Mouse (Mus musculus): ENCODE measurements around the gene Rpl36-ps4.
"Not testable (repeated sequence)": the region's sequence is repeated elsewhere in the genome, so short reads cannot be mapped to it uniquely, and the experiment has no call there.

Rpl36-ps4 gene

DNA sequence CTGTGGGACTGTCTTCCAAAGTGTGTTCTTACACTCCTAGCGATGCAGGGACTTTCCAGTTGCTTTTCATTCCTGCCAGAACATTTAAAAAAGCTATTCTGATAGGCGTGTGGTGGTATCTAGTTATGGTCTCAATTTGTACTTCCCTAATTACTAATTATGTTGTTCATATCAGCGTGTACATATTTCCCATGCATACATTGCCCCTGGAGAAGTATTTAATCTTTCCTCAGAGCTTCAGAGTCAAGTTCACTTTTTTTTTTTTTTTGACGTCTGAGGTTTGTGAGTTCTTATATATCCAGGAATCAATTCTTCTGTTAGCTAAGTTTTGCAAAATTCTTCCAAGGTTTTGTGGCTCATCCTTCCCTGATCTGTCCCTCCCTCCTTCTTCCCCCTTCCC, 15.4 kb downstream of the Rpl36-ps4 start:
- DNase-seq (ENCODE audit: low read depth, low spot score): no peak

DNA sequence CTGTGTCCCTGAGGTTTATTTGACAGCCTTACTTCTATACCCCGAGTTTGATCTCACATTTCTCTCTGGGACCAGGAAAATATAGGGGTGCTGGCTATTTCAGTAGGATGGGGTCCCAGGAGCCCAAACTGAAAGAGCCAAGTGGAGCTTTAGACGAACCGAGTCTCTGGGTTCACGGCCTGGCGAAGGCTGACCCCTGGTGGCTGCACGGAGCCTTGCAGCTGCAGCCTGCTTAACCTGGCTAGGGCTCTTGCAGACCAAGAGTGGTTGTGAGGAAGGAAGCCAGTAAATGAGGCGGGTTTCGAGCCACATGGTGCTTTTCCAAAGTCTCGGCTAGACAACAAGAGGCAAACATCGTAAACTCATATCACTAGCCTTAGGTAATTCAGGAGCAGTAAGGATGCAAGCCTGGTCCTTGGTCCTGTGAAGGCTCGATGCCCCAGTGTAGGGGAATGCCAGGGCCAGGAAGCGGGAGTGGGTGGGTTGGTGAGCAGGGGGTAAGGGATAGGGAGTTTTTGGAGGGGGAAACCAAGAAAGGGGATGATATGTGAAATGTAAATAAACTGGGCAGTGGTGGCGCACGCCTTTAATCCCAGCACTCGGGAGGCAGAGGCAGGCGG, 28.3 kb downstream of the Rpl36-ps4 start:
- peak; percentile 48 for DNase-seq (ENCODE audit: low read depth, low spot score)

DNA sequence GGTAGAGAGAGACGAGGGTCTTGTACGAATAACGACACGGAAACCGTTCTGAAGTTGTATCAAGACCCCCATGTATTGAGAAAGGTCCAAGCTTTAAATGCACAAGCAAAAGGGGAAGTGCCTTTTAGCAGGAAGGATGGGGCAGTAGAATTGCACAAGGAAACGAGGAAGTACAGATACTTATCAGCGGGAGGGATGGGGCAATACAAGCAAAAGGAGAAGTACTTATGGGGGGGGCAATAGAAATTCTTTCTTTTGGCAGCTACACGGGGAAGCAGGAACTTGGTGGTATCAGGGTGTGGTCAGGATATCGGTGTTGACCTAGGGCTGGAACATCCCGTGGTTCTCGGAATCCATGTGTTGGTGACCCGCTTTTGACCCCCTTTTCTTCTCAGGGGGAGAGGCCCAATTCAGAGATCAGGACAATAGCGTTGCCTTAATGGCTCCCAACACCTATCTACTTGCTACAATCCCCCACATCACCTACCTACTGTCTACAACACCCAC, 33.9 kb downstream of the Rpl36-ps4 start:
- not testable (repeated sequence) for DNase-seq (ENCODE audit: low read depth, low spot score)

DNA sequence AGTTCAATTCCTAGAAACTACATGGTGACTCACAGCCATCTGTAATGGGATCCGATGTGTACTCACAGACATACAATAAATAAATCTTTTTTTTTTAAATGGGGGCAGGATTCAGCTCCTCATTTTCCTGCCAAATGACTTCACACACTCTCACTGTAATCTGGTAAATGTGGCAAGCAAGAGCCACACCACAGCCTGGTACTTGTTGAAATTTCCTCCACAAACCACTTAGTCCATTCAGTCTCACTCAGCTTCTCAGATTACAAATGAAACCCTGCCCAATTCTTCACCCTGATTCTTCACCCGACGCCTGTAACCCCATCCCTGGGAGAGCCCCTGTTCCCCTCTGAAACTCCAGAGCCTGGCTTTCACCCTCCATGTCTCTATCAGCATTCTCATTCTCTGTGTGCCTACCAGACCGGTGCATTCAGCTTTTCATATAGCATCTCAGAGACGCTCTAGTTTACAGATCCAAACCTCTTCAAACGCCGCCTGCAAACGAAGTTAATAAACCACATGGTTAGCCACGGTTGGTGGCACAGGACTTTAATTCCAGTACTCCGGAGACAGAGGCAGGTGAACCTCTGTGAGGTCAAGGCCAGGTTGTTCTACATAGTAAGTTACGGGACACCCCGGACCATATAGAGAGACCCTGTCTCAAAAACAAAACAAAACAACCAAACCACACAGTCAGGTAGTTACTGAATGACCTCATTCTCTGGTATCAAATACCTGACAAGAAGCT, 36.5 kb downstream of the Rpl36-ps4 start:
- DNase-seq (ENCODE audit: low read depth, low spot score): no peak

DNA sequence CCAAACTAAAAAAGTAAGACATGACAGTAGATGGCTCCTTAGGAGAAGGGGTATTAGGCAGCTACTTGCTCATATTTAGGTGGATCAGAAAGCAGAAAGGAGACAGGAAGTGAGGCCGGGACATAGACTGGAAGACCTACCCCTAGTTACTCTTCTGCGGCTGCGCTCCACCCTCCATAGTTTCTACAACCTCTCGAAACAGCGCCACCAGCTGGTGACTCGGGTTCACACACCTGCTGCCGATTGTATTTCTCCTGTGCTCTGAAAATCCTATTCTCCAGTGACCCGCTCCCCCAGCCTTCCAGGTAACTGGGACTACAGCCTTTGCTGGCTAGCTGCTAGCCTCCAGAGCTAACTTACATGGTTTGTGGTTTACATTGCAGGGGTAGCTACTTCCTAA, 37.5 kb downstream of the Rpl36-ps4 start:
- no peak for DNase-seq (ENCODE audit: low read depth, low spot score)

DNA sequence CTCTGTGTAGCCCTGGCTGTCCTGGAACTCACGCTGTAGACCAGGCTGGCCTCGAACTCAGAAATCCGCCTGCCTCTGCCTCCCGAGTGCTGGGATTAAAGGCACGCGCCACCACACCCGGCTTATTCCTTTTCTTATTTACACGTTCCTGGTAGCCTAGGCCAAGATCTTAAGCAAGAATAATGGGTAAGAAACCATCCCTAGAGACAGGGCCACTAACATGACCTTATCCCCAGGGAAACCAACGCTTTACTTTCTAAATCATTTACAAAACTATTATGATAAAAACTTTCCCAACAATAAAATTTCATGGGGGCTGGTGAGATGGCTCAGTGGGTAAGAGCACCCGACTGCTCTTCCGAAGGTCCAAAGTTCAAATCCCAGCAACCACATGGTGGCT, 38.6 kb downstream of the Rpl36-ps4 start:
- not testable (repeated sequence) for DNase-seq (ENCODE audit: low read depth, low spot score)

DNA sequence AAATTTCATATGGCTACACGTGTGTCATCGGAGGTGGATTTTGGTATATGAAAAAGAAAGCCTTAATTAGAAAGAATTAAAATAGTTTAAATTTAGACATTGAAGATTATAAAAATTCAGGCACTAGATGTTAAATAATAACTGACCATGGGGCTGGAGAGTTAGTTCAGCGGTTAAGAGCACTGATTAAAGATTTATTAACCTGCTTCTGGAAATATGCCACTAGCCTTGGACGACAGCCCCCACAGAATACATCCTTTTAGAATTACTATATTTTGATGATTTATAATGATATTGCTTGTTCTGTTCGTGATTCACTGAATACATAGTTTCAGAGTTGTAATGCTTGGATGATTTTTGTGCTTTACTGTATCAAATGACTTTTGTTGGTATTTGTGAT, 39.2 kb downstream of the Rpl36-ps4 start:
- DNase-seq (ENCODE audit: low read depth, low spot score): not testable (repeated sequence)

DNA sequence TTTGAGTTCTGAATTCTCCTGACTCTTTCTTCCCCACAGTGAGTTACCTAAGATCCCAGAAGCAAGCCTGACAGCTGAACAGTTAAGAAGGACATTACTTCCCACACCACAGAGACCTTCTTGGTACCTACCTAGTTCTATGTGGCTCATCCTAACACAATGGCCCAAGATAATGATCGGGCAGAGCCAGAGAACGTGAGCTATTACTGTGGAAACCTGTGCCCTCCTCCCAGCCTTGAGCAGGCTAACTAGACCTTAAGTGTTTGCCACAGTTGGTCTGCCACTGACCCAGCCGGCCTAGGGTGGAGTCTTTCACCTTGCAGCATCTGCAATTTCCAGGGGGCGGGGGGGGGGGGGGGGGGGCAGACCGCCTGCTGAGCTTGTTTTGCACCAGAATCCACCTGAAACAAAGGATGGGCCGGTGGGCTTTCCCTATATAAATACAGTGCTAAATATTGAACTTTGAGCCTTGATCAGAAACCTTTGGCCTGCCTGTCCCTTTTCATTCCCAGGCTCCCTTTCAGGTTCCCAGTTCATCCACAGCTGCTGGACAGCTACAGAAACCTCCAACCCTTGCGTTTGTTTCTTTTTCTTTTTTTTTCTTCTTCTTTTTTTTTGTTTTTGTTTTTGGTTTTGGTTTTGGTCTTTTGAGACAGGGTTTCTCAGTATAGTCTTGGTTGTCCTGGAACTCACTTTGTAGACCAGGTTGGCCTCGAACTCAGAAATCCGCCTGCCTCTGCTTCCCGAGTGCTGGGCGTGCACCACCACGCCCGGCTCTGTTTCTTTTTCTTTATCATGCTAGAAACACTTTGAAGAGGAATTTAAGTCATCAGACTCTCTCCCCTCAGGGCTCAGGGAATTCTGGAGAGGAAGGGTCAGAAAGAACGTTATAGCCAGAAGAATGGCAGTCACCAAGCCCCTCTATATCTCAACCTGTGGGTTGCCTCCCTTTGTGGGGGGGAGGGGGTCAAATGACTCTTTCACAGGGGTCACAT, 42.6 kb downstream of the Rpl36-ps4 start:
- no peak for DNase-seq (ENCODE audit: low read depth, low spot score)

DNA sequence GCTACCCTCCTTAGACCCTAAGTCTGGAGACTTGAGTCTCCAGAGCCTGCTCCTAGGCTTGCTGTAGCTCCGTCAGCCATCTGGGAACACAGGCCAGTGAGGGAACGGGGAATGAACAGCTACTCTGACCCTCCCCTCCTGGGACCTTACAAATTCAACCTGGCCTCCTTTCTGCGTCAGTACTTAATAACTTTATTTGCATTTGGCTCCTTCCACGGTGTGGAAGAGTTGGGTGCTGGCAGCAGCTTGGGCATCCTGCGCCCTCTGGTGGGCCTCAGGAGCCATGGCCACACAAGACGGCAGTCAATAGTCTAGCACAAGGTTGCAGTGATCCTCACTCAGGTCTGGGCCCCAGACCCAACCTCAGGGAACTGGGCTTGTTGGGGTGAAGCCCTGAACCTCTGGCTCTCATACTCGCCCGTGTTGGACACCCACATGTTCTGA, 47.7 kb downstream of the Rpl36-ps4 start:
- DNase-seq (ENCODE audit: low read depth, low spot score): not testable (repeated sequence)
